In genomic region chr5:21002723-21003122, GRCm38 (mm10) we compare ENCODE assay signal across 13 mouse cellular contexts. TPM values are rescaled to one million over a fixed set of nuclear protein-coding genes. Genes with fewer than 3 reads are reported as not detected.
DNase-seq lines count a peak whose midpoint lies in the region; ATAC-seq and TF ChIP-seq lines count a peak whose summit lies in the region.
"Had no signal": no experiment of that assay in that cellular context is flagged by ENCODE, and none has a peak within 500 bp of the region (broad histone marks: within the 10 kb centered on the region; RNA-seq: fewer than 3 reads in every experiment).

No protein-coding gene starts in this region.

- 83% methylated on average over 6 of the region's 6 CpGs for WGBS in lung, adult 2 months

- H3K4me1 ChIP-seq in lung, adult 2 months (ENCODE audit: control insufficient read depth, insufficient read depth, low read length): no peaks in the 10 kb centered on the region; the same call in 1 of the 2 replicates
- H3K4me1 ChIP-seq: heart, embryonic 12.5 days; hindbrain, embryonic 15.5 days had no signal

- peak; percentile 99 for ATAC-seq in inflammation-experienced regulatory T-cells, adult 6 months
- ATAC-seq in monocyte, adult 5-6 weeks (replicated peaks; ENCODE audit: insufficient number of reproducible peaks, low FRiP score, low TSS enrichment, poor library complexity, severe bottlenecking): peak; percentile 53
- ATAC-seq: midbrain, embryonic 16.5 days had no signal

- no peak for TF ChIP-seq CTCF in lung, adult 2 months (IDR thresholded peaks at IDR 0.05; ENCODE audit: insufficient read depth, low read length)

- no peak for TF ChIP-seq POLR2A in lung, adult 2 months (IDR thresholded peaks at IDR 0.05; ENCODE audit: borderline replicate concordance, extremely low read depth, low read depth, low read length)

- no peak overlapping the region for H3K4me3 ChIP-seq in lung, adult 2 months (replicated peaks; ENCODE audit: extremely low read depth, low read depth, low read length)
- H3K4me3 ChIP-seq: heart, embryonic 12.5 days; hindbrain, embryonic 15.5 days had no signal

- peak; percentile 23 for DNase-seq in lung, postnatal 25 days (ENCODE audit: low spot score)
- DNase-seq in lung, adult 2 months: no peak
- no peak for DNase-seq in kidney, adult 18-20 months
- no peak for DNase-seq in heart, postnatal 4 days
- DNase-seq in heart, adult 18-20 months: no peak
- DNase-seq in left cerebral cortex, adult 18-20 months (ENCODE audit: low spot score in 2 of 2): no peak
- DNase-seq: cerebellum, postnatal 14 days; kidney, postnatal 14 days had no signal

RNA-seq across cellular contexts. Expression of gene Rsbn1l, which starts 46.5 kb away (rescaled TPM):
- polyA plus RNA-seq in lung, adult 2 months (2012; rRNA removed): 5.3 and 7.0 TPM in 2 replicates
- 10 to 100 TPM; 35.5 to 42.0 (median 37.5) TPM for polyA plus RNA-seq in inflammation-experienced regulatory T-cells, adult 6 months (2017; shearing (Covaris generic))
- total RNA-seq in monocyte, adult 5-6 weeks (2017): 46.5 to 65.5 TPM (median 51.9 TPM) in 3 replicates
- 10 to 100 TPM; 21.0 to 21.1 TPM for total RNA-seq in heart, postnatal 4 days (2021)
- 10 to 100 TPM; 11.3 to 13.3 TPM for total RNA-seq in heart, adult 18-20 months (2021)
- total RNA-seq in left cerebral cortex, adult 18-20 months (2021): 10 to 100 TPM; 19.1 to 21.2 TPM

RNA-seq across cellular contexts. Expression of gene Ptpn12, which starts 53.0 kb away (rescaled TPM):
- 76.7 and 85.2 TPM in 2 replicates for polyA plus RNA-seq in lung, adult 2 months (2012; rRNA removed)
- polyA plus RNA-seq in inflammation-experienced regulatory T-cells, adult 6 months (2017; shearing (Covaris generic)): 10 to 100 TPM in 2 of 3 experiments, 1 to 10 TPM in 1; 7.4 to 18.3 (median 12.8) TPM
- 113 to 194 TPM (median 152 TPM) in 3 replicates for total RNA-seq in monocyte, adult 5-6 weeks (2017)
- 10 to 100 TPM; 50.0 to 53.0 TPM for total RNA-seq in heart, postnatal 4 days (2021)
- total RNA-seq in heart, adult 18-20 months (2021): 10 to 100 TPM; 28.1 to 28.9 TPM
- total RNA-seq in left cerebral cortex, adult 18-20 months (2021): 10 to 100 TPM; 37.8 to 41.5 TPM
